Mouse (Mus musculus) right cerebral cortex, adult 2 months (tissue): ENCODE results near the gene Dpf2.

ENCODE experiments used
- DNase-seq, 2 experiments: peaks; one replicate each; pipeline ENCODE4 v3.0.0; 2021 to 2022; ENCODE audit warnings: low spot score in 2 of 2

Gene Dpf2

GRCm38 (mm10) chr19:5864710-5865398, 48.0 kb downstream of the Dpf2 start:
- DNase-seq: no peak

- DNase-seq: no peak
These were observed 49.0 kb downstream of the Dpf2 start for GRCm38 (mm10) chr19:5863776-5864175.

DNA sequence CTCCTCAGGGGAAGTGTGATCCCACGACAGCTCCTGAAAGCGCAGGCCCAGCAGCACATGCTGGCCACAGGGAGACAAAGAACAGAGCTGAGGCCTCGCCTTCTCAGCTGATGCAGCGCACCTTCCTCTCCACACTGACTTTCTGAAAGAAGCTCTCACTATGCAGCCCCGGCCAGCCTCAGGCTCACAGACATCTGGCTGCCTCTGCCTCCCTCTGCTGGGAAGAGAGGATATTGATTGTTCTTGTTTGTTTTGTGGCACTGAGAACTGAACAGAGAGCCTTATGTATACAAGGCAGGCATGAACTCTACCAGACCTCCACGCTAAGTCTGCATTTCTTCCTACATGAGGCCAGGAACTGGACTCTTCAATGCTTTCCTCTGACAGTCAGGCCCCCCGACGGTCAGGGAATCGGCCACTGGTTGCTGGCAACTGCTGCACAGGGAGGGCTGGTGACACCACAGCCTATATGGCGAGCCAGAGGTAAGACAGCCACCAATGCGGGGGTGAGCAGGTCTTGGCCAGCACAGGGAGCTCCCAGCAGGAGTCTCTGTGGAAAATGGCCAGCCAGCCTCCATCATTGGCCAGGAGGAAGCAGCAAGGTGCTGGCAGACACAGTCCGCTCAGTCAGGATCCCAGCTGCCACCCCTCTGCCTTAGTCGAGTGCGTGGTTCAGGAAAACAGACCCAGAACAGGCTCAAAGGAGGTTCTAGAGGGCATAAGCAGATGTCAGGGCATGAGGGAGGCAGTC, 50.3 kb downstream of the Dpf2 start:
- DNase-seq: no peak

DNA sequence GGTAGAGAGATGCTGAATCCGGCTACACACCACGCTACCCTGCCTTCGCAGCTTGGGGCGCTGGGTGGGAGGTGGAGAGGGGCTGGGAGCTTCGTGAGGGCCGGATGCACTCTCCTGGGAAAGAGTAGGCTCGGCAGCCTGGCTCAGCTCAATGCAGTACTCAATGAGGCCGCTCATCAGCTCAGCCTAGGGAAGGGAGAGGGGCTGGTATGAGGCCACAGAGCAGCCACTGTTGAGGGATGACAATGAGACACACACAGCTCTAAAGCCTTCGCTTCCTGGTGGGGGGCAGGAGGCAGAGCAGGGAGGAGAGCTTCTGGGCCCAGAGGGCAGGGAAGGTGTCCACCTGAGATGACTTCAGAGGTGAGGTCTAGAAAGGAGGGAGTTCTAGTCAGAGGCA, 56.2 kb downstream of the Dpf2 start:
- DNase-seq: no peak

DNA sequence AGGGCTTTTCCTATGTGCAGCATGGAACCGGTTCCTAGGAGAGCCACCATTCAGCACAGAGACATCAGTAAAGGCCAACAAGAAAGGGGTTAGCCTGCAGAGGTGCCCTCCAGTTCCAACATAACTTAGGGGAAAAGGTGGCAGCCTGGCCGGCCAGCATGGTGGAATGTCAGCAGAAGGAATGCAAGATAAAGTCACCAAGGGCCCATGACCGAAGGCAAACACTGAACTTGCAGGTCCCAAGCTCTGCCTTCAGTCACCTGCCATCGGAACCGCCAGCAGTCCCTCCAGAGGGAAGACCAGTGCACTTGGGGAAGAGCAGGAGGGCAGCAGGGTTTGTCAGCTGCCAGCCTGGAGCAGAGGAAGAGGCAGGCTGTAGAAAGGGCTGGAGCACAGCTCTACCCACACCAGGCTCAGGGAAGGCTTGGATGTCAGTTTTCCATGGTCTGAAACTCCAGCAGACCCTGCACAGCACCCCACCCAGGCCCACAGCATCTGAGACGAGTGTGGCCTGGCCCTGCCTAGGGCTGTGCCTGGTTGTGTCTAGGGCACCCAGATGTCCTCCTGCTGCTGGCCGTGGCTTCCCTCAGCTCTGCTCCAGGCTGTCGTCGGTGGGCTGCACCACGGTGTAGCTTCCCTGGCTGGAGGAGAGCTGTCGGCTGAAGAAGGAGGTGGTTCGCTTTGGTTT, 60.6 kb downstream of the Dpf2 start:
- no peak for DNase-seq

DNA sequence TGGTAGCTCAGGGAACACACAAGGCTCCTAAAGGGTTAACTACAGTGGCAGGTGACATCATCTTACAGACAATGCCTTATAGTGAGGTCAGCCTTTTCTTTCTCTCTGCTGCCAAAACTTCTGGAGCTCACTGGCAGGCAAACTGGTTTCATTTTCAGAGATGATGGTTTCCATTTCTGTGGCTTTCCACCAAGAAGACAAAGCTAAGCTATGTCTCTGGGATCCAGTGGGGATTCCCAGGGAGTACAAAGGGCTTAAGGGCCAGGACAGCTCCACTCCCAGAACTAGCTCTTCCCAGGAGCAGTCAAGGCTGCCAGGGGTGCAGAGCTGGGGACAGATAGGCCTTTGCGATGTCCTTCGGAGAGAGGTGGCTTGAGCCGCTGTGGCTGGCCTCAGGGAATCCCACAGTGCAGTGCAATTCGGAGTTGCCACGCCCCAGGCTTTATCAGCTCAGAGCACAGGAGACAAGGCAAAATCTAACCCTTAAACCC, 61.3 kb downstream of the Dpf2 start:
- DNase-seq: no peak

GRCm38 (mm10) chr19:5850860-5851259, 62.0 kb downstream of the Dpf2 start:
- no peak for DNase-seq

- DNase-seq: peak; percentile 95 to 97
These were observed 62.8 kb downstream of the Dpf2 start for GRCm38 (mm10) chr19:5849843-5850527.

- DNase-seq: peak in 1 of 2 experiments; percentile 17
These were observed 63.8 kb downstream of the Dpf2 start for GRCm38 (mm10) chr19:5848826-5849672.

GRCm38 (mm10) chr19:5848032-5848825, 64.6 kb downstream of the Dpf2 start:
- peak; percentile 48 to 76 for DNase-seq

GRCm38 (mm10) chr19:5847306-5847796, 65.5 kb downstream of the Dpf2 start:
- peak in 1 of 2 experiments; percentile 20 for DNase-seq

DNA sequence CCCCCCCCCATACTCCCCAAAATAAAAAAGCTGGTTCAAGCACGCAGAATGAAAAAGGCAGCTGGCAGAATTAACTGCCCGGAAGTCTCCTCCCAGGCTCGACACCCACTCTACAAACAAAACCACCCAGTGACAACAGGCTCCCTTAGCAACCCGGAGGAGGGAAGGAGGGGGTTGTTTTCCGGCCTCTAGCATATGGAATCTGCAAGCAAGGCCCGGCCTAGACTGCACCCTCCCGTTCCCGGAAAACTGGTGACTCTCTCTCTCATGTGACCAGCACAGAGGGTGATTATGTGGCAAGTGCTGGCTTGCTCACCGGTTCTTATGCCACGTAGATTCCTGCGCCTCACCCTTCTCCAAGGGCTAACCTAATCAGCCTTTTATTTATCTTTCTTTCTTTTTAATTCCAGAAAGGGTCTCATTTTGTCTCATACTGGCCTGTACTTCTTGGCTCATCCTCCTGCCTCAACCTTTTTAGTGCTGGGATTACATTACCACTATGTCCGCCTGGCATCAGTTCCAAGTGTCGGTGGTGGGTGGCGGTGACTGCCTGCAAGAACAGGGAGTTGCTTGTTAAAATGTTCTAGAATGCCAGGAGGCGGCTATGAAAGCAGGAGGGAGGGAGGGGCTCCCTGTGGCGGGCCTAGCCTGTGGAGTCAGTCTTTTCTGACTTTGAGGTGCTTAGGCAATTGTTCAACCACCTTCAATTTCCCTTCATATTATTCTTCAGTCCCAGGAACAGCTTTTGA, 66.1 kb downstream of the Dpf2 start:
- peak; percentile 91 for DNase-seq
